Mouse (Mus musculus) megakaryocyte-erythroid progenitor cell, adult 5-6 weeks (primary cell): Measurements from ENCODE around the gene Pirb. TPM values are rescaled to one million over a fixed set of nuclear protein-coding genes. Genes with fewer than 3 reads are reported as not detected.

Experiments used
- total RNA-seq, 2 experiments: library from RNA; stranded (forward) in 1 of 2; stranded (reverse) in 1 of 2; fragments of 200-1000, 215-1000 nt in 1 of 2; fragments of >200 nt in 1 of 2; fragmentation: Nextera tagmentation in 1 of 2; gene quantifications; 2 replicates each; pipeline ENCODE4 v1.2.3; 2014 to 2017

Gene Pirb
- total RNA-seq, 2 experiments from 2014 or later = 1.5 TPM; not detected in 1

Other genes with a start within 250 kb of the Pirb start
- 1.2 TPM in 1 of 2 replicates, not detected in the other for gene Tarm1, start 217.8 kb downstream of the Pirb start, total RNA-seq (2014; fragmentation: Nextera tagmentation)
- 0.19 TPM in 1 of 2 replicates, not detected in the other for gene Tarm1, start 217.8 kb downstream of the Pirb start, total RNA-seq (2017)
- gene Oscar, start 104.2 kb downstream of the Pirb start, total RNA-seq (2014; fragmentation: Nextera tagmentation) = not detected in 2 replicates
- gene Oscar, start 104.2 kb downstream of the Pirb start, total RNA-seq (2017) = not detected in 2 replicates
- 427 and 468 TPM in 2 replicates for gene Ndufa3, start 103.0 kb downstream of the Pirb start, total RNA-seq (2014; fragmentation: Nextera tagmentation)
- 170 and 216 TPM in 2 replicates for gene Ndufa3, start 103.0 kb downstream of the Pirb start, total RNA-seq (2017)
- 17.6 and 26.3 TPM in 2 replicates for gene Tfpt, start 90.5 kb downstream of the Pirb start, total RNA-seq (2014; fragmentation: Nextera tagmentation)
- gene Tfpt, start 90.5 kb downstream of the Pirb start, total RNA-seq (2017) = 38.1 and 45.9 TPM in 2 replicates
- 53.7 and 61.4 TPM in 2 replicates for gene Prpf31, start 90.4 kb downstream of the Pirb start, total RNA-seq (2014; fragmentation: Nextera tagmentation)
- 125 and 128 TPM in 2 replicates for gene Prpf31, start 90.4 kb downstream of the Pirb start, total RNA-seq (2017)
- 117 and 166 TPM in 2 replicates for gene Cnot3, start 75.1 kb downstream of the Pirb start, total RNA-seq (2014; fragmentation: Nextera tagmentation)
- 21.2 and 47.8 TPM in 2 replicates for gene Cnot3, start 75.1 kb downstream of the Pirb start, total RNA-seq (2017)
- gene Leng1, start 54.6 kb downstream of the Pirb start, total RNA-seq (2014; fragmentation: Nextera tagmentation) = 5.5 and 8.1 TPM in 2 replicates
- gene Leng1, start 54.6 kb downstream of the Pirb start, total RNA-seq (2017) = 7.1 and 15.2 TPM in 2 replicates
- gene Tmc4, start 42.8 kb downstream of the Pirb start, total RNA-seq (2014; fragmentation: Nextera tagmentation) = 10.8 and 19.5 TPM in 2 replicates
- 1.7 and 8.6 TPM in 2 replicates for gene Tmc4, start 42.8 kb downstream of the Pirb start, total RNA-seq (2017)
- 6.6 and 9.5 TPM in 2 replicates for gene Tsen34, start 27.5 kb downstream of the Pirb start, total RNA-seq (2014; fragmentation: Nextera tagmentation)
- gene Tsen34, start 27.5 kb downstream of the Pirb start, total RNA-seq (2017) = 10.3 and 18.2 TPM in 2 replicates
- 20.2 and 26.7 TPM in 2 replicates for gene Mboat7, start 26.9 kb downstream of the Pirb start, total RNA-seq (2014; fragmentation: Nextera tagmentation)
- gene Mboat7, start 26.9 kb downstream of the Pirb start, total RNA-seq (2017) = 8.5 and 18.9 TPM in 2 replicates
- gene Rps9, start 16.4 kb downstream of the Pirb start, total RNA-seq (2014; fragmentation: Nextera tagmentation) = 3,542 and 4,029 TPM in 2 replicates
- gene Rps9, start 16.4 kb downstream of the Pirb start, total RNA-seq (2017) = 1,380 and 1,558 TPM in 2 replicates
- gene Gm15448, start 105.3 kb upstream of the Pirb start, total RNA-seq (2014; fragmentation: Nextera tagmentation) = not detected in 2 replicates
- gene Gm15448, start 105.3 kb upstream of the Pirb start, total RNA-seq (2017) = 1.4 TPM in 1 of 2 replicates, not detected in the other
- gene Pira2, start 124.7 kb upstream of the Pirb start, total RNA-seq (2014; fragmentation: Nextera tagmentation) = not detected in 2 replicates
- gene Pira2, start 124.7 kb upstream of the Pirb start, total RNA-seq (2017) = 0.19 TPM in 1 of 2 replicates, not detected in the other
- not detected in 2 replicates for gene Gm14548, start 177.7 kb upstream of the Pirb start, total RNA-seq (2014; fragmentation: Nextera tagmentation)
- not detected in 2 replicates for gene Gm14548, start 177.7 kb upstream of the Pirb start, total RNA-seq (2017)
- 0.47 TPM in 1 of 2 replicates, not detected in the other for gene Lilra6, start 195.1 kb upstream of the Pirb start, total RNA-seq (2014; fragmentation: Nextera tagmentation)
- gene Lilra6, start 195.1 kb upstream of the Pirb start, total RNA-seq (2017) = not detected in 2 replicates